Mouse (Mus musculus) ES-Bruce4 (cell line): Measurements from ENCODE around the gene Gls.

Experiments
- CTCF ChIP-seq: IDR thresholded peaks from one replicate; pipeline ENCODE4 v1.8.1; 2011; ENCODE audit warnings: low read depth, low read length
- EP300 ChIP-seq: IDR thresholded peaks from 2 replicates; pipeline ENCODE4 v1.6.1; 2011; ENCODE audit warnings: low read depth, low read length; ENCODE audit not compliant: insufficient read depth
- POLR2A ChIP-seq: IDR thresholded peaks from one replicate; pipeline ENCODE4 v1.8.1; 2011; ENCODE audit warnings: low read length; ENCODE audit not compliant: insufficient read depth

- TF ChIP-seq POLR2A (no peak), CTCF (no peak), EP300 (no peak)
These were observed 6.6 kb downstream of the Gls start for GRCm38 (mm10) chr1:52226416-52226815.
